17 mouse cellular contexts compared by ENCODE assay signal in the genomic region with DNA sequence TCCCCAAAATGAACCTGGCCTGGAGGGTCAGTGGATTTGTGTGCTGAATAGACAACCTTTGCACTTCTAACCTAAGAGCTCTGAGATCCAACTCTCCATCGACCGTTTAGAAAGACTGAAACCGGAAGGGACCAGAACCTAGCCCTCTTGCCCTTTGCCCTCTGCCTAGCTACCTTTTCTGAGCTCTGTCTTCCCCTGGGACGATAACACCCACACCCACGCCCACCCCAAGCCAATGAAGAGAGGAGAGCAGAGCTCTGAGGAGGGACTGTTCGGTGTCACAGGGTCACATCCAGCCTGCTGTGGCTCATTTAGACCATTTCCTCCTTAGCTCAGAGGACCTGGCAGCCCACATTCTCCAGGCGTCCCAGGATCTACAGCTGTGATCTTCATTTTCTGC.
DNase-seq lines count a peak whose midpoint lies in the region; ATAC-seq and TF ChIP-seq lines count a peak whose summit lies in the region.
"Had no signal": no experiment of that assay in that cellular context is flagged by ENCODE, and none has a peak within 500 bp of the region (broad histone marks: within the 10 kb centered on the region; RNA-seq: fewer than 3 reads in every experiment).

No protein-coding gene starts in this region.

- TF ChIP-seq CTCF in liver, embryonic 14.5 days (IDR thresholded peaks at IDR 0.05; ENCODE audit: low read depth): no peak

- H3K27ac ChIP-seq in liver, embryonic 14.5 days: no peak overlapping the region
- no peak overlapping the region for H3K27ac ChIP-seq in neural tube, embryonic 15.5 days (replicated peaks)
- no peak overlapping the region for H3K27ac ChIP-seq in midbrain, embryonic 11.5 days (ENCODE audit: low read depth, low read length)
- H3K27ac ChIP-seq: embryonic facial prominence, embryonic 12.5 days; hindbrain, embryonic 15.5 days; layer of hippocampus, adult 2 months; midbrain, embryonic 13.5 days had no signal

- no peaks in the 10 kb centered on the region for H3K9me3 ChIP-seq in liver, embryonic 14.5 days (ENCODE audit: control insufficient read depth, low read length)
- no peaks in the 10 kb centered on the region for H3K9me3 ChIP-seq in neural tube, embryonic 15.5 days (replicated peaks)
- H3K9me3 ChIP-seq in midbrain, embryonic 11.5 days (ENCODE audit: control insufficient read depth, low read length): no peaks in the 10 kb centered on the region
- H3K9me3 ChIP-seq: embryonic facial prominence, embryonic 12.5 days; hindbrain, embryonic 15.5 days; midbrain, embryonic 13.5 days had no signal

- H3K9ac ChIP-seq in liver, embryonic 14.5 days (replicated peaks): no peak overlapping the region
- H3K9ac ChIP-seq in neural tube, embryonic 15.5 days (replicated peaks): no peak overlapping the region
- H3K9ac ChIP-seq in midbrain, embryonic 11.5 days (ENCODE audit: low read length): no peak overlapping the region
- H3K9ac ChIP-seq: embryonic facial prominence, embryonic 12.5 days; hindbrain, embryonic 15.5 days; midbrain, embryonic 13.5 days had no signal

- peak; percentile 94 for DNase-seq in heart, adult 11 months
- DNase-seq in heart, postnatal 36 days: no peak
- DNase-seq in testis, postnatal 10 days (ENCODE audit: low spot score): peak; percentile 38
- no peak for DNase-seq in testis, postnatal 14 days (ENCODE audit: low spot score)
- peak in 2 of 3 experiments; percentile 11 to 15 for DNase-seq in liver, embryonic 14.5 days (ENCODE audit: low read depth in 3 of 3, low spot score in 3 of 3)
- DNase-seq in midbrain, embryonic 11.5 days (ENCODE audit: low spot score, missing footprints): no peak
- no peak for DNase-seq in left cerebral cortex, postnatal 10 days (ENCODE audit: extremely low spot score in 1 of 2, low spot score in 2 of 2)
- DNase-seq: cerebellum, adult 9-10 months; left cerebral cortex, postnatal 4 days; lung, adult 2 months; lung, postnatal 4 days; retina, postnatal 1 day had no signal

- intact Hi-C loops in heart, postnatal 36 days (cut with DNase I): loop anchor here (2.0 kb wide), 1 partner anchor 25 kb away; no protein-coding TSS in a partner anchor
- intact Hi-C loops in left cerebral cortex, postnatal 10 days (cut with DNase I): no loop called here

- peaks cover 0 to 7% of the 10 kb centered on the region in 2 experiments; a peak in 2 of 4 replicates for H3K4me1 ChIP-seq in liver, embryonic 14.5 days (replicated peaks; ENCODE audit: control insufficient read depth in 2 of 2, insufficient read depth in 2 of 2, low read length in 1 of 2)
- no peaks in the 10 kb centered on the region for H3K4me1 ChIP-seq in neural tube, embryonic 15.5 days
- H3K4me1 ChIP-seq in midbrain, embryonic 11.5 days (ENCODE audit: control insufficient read depth, insufficient read depth, low read length): no peaks in the 10 kb centered on the region
- H3K4me1 ChIP-seq: embryonic facial prominence, embryonic 12.5 days; hindbrain, embryonic 15.5 days; midbrain, embryonic 13.5 days had no signal

- 46% methylated on average over 7 of the region's 7 CpGs for WGBS in liver, embryonic 14.5 days (ENCODE audit: insufficient replicate concordance)
- WGBS in neural tube, embryonic 15.5 days: 81% methylated on average over 7 of the region's 7 CpGs
- WGBS in midbrain, embryonic 11.5 days: 86% methylated on average over 7 of the region's 7 CpGs

- no peak overlapping the region for H3K4me3 ChIP-seq in liver, embryonic 14.5 days (ENCODE audit: insufficient read depth in 1 of 2, low read depth in 2 of 2, low read length in 2 of 2)
- no peak overlapping the region for H3K4me3 ChIP-seq in neural tube, embryonic 15.5 days (replicated peaks)
- H3K4me3 ChIP-seq in midbrain, embryonic 11.5 days (ENCODE audit: low read depth, low read length): no peak overlapping the region
- H3K4me3 ChIP-seq: embryonic facial prominence, embryonic 12.5 days; hindbrain, embryonic 15.5 days; layer of hippocampus, adult 2 months; midbrain, embryonic 13.5 days had no signal

- H3K27me3 ChIP-seq in liver, embryonic 14.5 days (ENCODE audit: control insufficient read depth, insufficient read depth, low read length): no peaks in the 10 kb centered on the region
- no peaks in the 10 kb centered on the region for H3K27me3 ChIP-seq in neural tube, embryonic 15.5 days (replicated peaks)
- H3K27me3 ChIP-seq in midbrain, embryonic 11.5 days (ENCODE audit: control insufficient read depth, insufficient read depth, low read length): no peaks in the 10 kb centered on the region
- H3K27me3 ChIP-seq: embryonic facial prominence, embryonic 12.5 days; hindbrain, embryonic 15.5 days; midbrain, embryonic 13.5 days had no signal

- TF ChIP-seq EP300 in liver, embryonic 14.5 days (IDR thresholded peaks at IDR 0.05; ENCODE audit: low read depth): no peak

- ATAC-seq in liver, embryonic 14.5 days (ENCODE audit: insufficient read depth): peak; percentile 37; the same call in 1 of the 2 replicates
- ATAC-seq in neural tube, embryonic 15.5 days (ENCODE audit: low FRiP score): no peak
- ATAC-seq in midbrain, embryonic 11.5 days (ENCODE audit: low FRiP score): no peak
- ATAC-seq: midbrain, embryonic 13.5 days had no signal

- H3K36me3 ChIP-seq in liver, embryonic 14.5 days (replicated peaks; ENCODE audit: control insufficient read depth, insufficient read depth, low read depth): no peaks in the 10 kb centered on the region
- no peaks in the 10 kb centered on the region for H3K36me3 ChIP-seq in neural tube, embryonic 15.5 days
- H3K36me3 ChIP-seq in midbrain, embryonic 11.5 days (ENCODE audit: control insufficient read depth, insufficient read depth, low read length): no peaks in the 10 kb centered on the region
- H3K36me3 ChIP-seq: embryonic facial prominence, embryonic 12.5 days; hindbrain, embryonic 15.5 days; midbrain, embryonic 13.5 days had no signal

- no peak overlapping the region for H3K4me2 ChIP-seq in liver, embryonic 14.5 days (ENCODE audit: low read depth)
- no peak overlapping the region for H3K4me2 ChIP-seq in neural tube, embryonic 15.5 days
- no peak overlapping the region for H3K4me2 ChIP-seq in midbrain, embryonic 11.5 days
- H3K4me2 ChIP-seq: embryonic facial prominence, embryonic 12.5 days; hindbrain, embryonic 15.5 days; midbrain, embryonic 13.5 days had no signal

Comparison
In these comparisons a context has a peak if more than half of its experiments do, and no peak if none do; other contexts are left out.
1. DNase-seq: peak in heart, adult 11 months (single experiment), testis, postnatal 10 days (single experiment) and liver, embryonic 14.5 days (2 of 3); none in heart, postnatal 36 days (0 of 2), testis, postnatal 14 days (single experiment), midbrain, embryonic 11.5 days (single experiment) and left cerebral cortex, postnatal 10 days (0 of 2).